Mouse (Mus musculus) macrophage (primary cell): ENCODE data around the gene Ms4a10. TPM values are rescaled to one million over a fixed set of nuclear protein-coding genes. Genes with fewer than 3 reads are reported as not detected.

Experiments
- H3K27ac ChIP-seq: fragments of 350-480 bp; formaldehyde crosslinking; 2 replicates; pipeline ENCODE4 v1.9.0; 2021
- H3K36me3 ChIP-seq: fragments of 350-480 bp; formaldehyde crosslinking; 2 replicates; pipeline ENCODE4 v1.9.0; 2021; ENCODE audit errors: inconsistent target
- H3K4me3 ChIP-seq: fragments of 350-480 bp; formaldehyde crosslinking; 2 replicates; pipeline ENCODE4 v1.9.0; 2021; ENCODE audit errors: inconsistent target
- H3K79me2 ChIP-seq: fragments of 350-480 bp; formaldehyde crosslinking; 2 replicates; pipeline ENCODE4 v1.9.0; 2021; ENCODE audit errors: inconsistent target
- WGBS: methylation state at CpG from one replicate; pipeline ENCODE4 v1.1.7; 2026; ENCODE audit warnings: inconsistent platforms; ENCODE audit not compliant: missing documents; 5-methylcytosine and 5-hydroxymethylcytosine counted together
- polyA plus RNA-seq: library from polyadenylated mRNA; stranded (reverse); fragments of 250-400 nt; gene quantifications from 3 replicates; pipeline ENCODE4 v1.2.4, GENCODE M21; 2018; ENCODE audit warnings: inconsistent platforms

The Ms4a10 gene
- polyA plus RNA-seq, 1 experiment from 2014 or later: not detected

DNA sequence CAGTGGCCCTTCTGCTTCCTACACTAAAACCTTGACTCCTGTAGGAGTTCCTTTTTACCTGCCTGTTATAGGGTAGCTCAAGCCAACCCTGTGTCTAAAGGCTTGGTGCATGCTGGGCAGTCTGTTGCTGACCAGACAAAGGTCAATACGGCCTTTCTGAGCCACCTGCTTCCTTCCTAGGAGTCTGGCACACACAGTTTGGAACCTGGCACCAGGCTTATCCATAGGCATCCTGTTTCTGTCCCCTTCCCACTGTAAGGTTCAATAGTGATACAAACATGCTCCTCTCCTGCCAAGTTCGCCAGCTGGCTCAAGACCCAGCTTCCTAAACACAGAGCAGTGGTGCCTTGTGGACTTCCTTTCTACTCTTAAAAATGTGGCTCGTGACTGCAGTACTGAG, 28.0 kb downstream of the Ms4a10 start:
- peak overlapping the region; percentile 57 for H3K27ac ChIP-seq
- H3K4me3 ChIP-seq: peak overlapping the region; percentile 81
- 54% methylated on average over 3 of the region's 3 CpGs for WGBS
- peaks cover 35% of the 10 kb centered on the region for H3K79me2 ChIP-seq
- H3K36me3 ChIP-seq: peaks cover 34% of the 10 kb centered on the region

DNA sequence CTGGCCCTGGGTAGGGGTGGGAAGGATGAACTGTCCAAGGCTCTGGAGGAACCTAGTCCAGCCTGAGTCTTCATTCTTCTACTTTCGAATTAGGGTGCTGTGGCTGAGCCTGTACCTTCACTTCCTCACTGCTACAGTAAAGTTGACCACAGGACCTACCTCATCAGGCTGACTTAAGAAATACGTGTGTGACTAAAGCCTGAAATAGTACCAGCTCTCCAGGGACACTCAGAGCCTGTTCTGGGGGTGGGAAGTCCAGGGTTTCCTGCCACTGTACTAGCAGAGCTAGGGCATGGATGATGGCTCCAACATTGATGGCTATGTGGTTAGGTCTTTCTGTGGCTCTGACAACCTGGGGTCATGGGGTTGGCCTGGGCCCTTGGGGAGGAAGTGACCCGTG, 30.5 kb downstream of the Ms4a10 start:
- no peak overlapping the region for H3K27ac ChIP-seq

DNA sequence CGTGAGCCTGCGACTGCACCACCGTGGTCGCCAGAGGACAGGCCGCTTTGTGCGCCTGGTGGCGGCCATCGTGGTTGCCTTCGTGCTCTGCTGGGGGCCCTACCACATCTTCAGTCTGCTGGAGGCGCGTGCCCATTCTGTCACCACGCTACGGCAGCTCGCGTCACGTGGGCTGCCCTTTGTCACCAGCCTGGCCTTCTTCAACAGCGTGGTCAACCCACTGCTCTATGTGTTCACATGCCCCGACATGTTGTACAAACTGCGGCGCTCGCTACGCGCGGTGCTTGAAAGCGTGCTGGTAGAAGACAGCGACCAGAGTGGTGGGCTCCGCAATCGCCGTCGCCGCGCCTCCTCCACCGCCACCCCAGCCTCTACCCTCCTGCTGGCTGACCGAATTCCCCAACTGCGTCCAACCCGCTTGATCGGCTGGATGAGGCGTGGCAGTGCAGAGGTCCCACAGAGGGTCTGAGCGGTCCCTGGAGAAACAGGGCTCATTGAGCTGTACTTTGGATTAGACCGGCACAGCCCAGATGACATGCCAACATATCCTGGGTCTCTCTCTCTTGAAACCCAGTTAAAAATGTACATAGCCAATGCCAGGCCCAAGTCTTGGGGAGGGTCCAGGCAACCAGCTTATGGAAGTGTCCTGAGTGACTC, 33.5 kb downstream of the Ms4a10 start:
- Histone ChIP-seq H3K36me3 (peaks cover 34% of the 10 kb centered on the region), H3K4me3 (no peak overlapping the region), H3K27ac (no peak overlapping the region), H3K79me2 (peaks cover 3% of the 10 kb centered on the region)
- WGBS: 68% methylated on average over 31 of the region's 40 CpGs

More for the DNA sequence above, 30.5 kb downstream of the Ms4a10 start:
- 8% methylated on average over 3 of the region's 3 CpGs for WGBS
- peaks cover 34% of the 10 kb centered on the region for H3K36me3 ChIP-seq
- H3K4me3 ChIP-seq: no peak overlapping the region
- peaks cover 34% of the 10 kb centered on the region for H3K79me2 ChIP-seq

GRCm38 (mm10) chr19:10940097-10940800, 34.2 kb downstream of the Ms4a10 start:
- WGBS: 31% methylated on average over 37 of the region's 37 CpGs
- no peak overlapping the region for H3K27ac ChIP-seq
- peaks cover 33% of the 10 kb centered on the region for H3K36me3 ChIP-seq
- no peaks in the 10 kb centered on the region for H3K79me2 ChIP-seq
- no peak overlapping the region for H3K4me3 ChIP-seq

GRCm38 (mm10) chr19:10938771-10939170, 35.7 kb downstream of the Ms4a10 start:
- Histone ChIP-seq H3K79me2 (no peaks in the 10 kb centered on the region), H3K36me3 (peaks cover 23% of the 10 kb centered on the region), H3K27ac (no peak overlapping the region), H3K4me3 (no peak overlapping the region)
- WGBS: 78% methylated on average over 3 of the region's 3 CpGs

GRCm38 (mm10) chr19:10937110-10937563, 37.3 kb downstream of the Ms4a10 start, which contains the start of gene Ptgdr2:
Gene Ptgdr2, plus strand, starts transcription at chr19:10937160.
- no peak within 1 kb of the TSS for H3K4me3 ChIP-seq
- peaks cover 7% of the 10 kb centered on the region; the same call in 1 of the 2 replicates for H3K36me3 ChIP-seq
- no peaks in the 10 kb centered on the region for H3K79me2 ChIP-seq
- WGBS: 39% methylated on average over 5 of the region's 5 CpGs
- H3K27ac ChIP-seq: no peak within 1 kb of the TSS

DNA sequence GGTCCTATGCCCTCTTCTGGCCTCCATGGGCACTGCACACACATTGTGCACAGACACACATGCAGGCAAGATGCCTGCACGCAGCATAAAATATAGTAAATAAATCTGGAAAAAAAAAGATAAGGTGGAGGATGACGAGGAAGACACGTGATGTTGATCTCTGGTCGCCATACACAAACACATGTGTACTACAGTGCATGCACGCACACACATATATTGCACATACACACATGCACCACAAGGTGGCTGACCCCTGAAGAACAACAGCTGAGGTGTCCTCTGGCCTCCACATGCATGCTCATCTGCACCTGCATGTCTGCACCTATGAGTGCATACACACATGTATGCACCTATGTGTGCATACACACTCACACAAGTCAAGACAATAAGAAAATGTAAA, 38.4 kb downstream of the Ms4a10 start:
- H3K36me3 ChIP-seq: no peaks in the 10 kb centered on the region
- no peaks in the 10 kb centered on the region for H3K79me2 ChIP-seq
- no peak overlapping the region for H3K27ac ChIP-seq
- no peak overlapping the region for H3K4me3 ChIP-seq
- 92% methylated on average over 5 of the region's 5 CpGs for WGBS

GRCm38 (mm10) chr19:10935029-10935428, 39.4 kb downstream of the Ms4a10 start:
- WGBS: 57% methylated on average over 5 of the region's 5 CpGs
- H3K79me2 ChIP-seq: no peaks in the 10 kb centered on the region
- H3K27ac ChIP-seq: no peak overlapping the region
- no peak overlapping the region for H3K4me3 ChIP-seq
- no peaks in the 10 kb centered on the region for H3K36me3 ChIP-seq

DNA sequence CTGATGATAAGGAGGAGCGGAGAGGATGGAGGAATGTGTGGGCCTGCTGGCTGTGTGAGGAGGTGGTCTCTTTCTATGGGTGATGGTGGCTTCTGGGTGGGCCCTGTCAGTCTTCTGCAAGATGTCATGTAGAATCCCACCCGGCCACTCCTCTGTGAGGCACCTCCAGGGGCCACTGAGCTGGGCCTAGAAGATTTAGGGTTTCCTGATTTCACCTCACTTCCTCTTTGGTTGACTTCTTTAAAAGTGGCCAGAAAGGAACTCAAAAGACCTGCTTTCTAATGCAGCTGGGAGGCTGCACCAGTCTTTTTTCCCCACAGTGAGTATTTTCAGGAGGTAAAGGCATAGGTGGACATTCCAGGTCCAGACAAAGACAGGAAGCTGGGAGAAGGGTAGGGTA, 43.8 kb downstream of the Ms4a10 start:
- Histone ChIP-seq H3K4me3 (no peak overlapping the region), H3K36me3 (no peaks in the 10 kb centered on the region), H3K27ac (no peak overlapping the region), H3K79me2 (no peaks in the 10 kb centered on the region)
- WGBS: 50% methylated on average over 2 of the region's 2 CpGs

DNA sequence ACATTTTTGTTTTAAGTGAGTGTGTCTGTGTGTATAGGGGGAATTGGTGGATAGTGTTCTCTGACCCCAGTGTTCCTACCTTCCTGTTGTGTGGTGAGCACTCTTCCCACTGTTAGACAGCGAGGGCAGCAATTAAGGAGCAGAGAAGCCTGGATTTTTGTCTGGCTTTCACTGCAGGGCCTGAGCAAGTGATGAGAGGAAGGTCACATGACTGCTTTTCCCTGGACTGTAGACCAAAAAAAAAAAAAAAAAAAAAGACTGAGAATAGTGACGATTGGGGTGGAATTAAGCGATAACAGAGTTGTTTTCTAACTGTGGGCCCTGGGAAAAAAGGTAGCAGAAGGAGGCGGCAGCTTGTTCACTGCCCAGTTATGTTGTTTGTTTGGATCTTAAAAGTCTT, 47.8 kb downstream of the Ms4a10 start:
- H3K27ac ChIP-seq: no peak overlapping the region
- no peak overlapping the region for H3K4me3 ChIP-seq
- H3K79me2 ChIP-seq: no peaks in the 10 kb centered on the region
- no peaks in the 10 kb centered on the region for H3K36me3 ChIP-seq
- 92% methylated on average over 4 of the region's 4 CpGs for WGBS

GRCm38 (mm10) chr19:10926123-10926621, 48.3 kb downstream of the Ms4a10 start:
- Histone ChIP-seq H3K79me2 (no peaks in the 10 kb centered on the region), H3K4me3 (no peak overlapping the region), H3K36me3 (no peaks in the 10 kb centered on the region), H3K27ac (no peak overlapping the region)
- WGBS: 80% methylated on average over 6 of the region's 6 CpGs

- WGBS: 89% methylated on average over 4 of the region's 4 CpGs
- Histone ChIP-seq H3K79me2 (no peaks in the 10 kb centered on the region), H3K36me3 (no peaks in the 10 kb centered on the region), H3K4me3 (no peak overlapping the region), H3K27ac (no peak overlapping the region)
Observed at GRCm38 (mm10) chr19:10924220-10924619, 50.2 kb downstream of the Ms4a10 start.

DNA sequence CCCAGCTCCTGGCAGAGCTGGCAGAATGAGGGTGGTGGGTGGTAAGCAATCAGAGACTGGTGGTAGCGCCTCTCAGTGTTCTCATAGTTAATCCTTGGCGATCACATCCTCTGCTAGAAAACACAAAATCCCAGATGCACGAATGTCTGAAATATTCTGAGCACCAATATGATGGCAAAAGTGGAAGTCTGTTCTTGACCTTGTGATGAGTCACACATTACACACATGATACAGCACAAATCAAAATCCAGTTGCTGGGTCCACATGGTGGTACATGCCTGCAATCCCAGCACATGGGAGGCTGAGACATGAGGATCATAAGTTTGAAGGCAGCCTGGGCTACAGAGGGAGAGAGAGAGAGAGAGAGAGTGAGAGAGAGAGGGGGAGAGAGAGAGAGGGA, 53.4 kb downstream of the Ms4a10 start:
- Histone ChIP-seq H3K36me3 (no peaks in the 10 kb centered on the region), H3K4me3 (no peak overlapping the region), H3K79me2 (no peaks in the 10 kb centered on the region), H3K27ac (no peak overlapping the region)
- 70% methylated on average over 3 of the region's 3 CpGs for WGBS

DNA sequence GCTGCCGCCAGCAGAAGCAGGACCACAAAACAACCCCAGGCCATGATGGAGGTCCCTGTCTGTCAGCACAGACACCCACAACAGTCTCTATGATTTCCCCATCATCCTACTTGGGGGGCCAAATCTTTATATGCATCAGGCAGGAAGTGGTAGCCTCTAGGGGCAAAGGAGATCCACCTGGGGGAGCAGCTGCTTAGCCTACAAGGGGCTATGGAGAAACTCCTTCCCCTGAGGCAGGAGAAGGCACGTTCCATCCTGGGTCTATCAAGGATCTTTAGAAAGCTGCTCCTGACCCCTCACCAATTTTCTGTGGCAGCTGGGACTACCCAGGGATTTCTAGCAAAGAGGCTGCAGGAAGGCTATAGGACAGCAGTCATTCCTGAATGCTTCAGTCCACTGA, 53.9 kb downstream of the Ms4a10 start, which contains the start of gene Zp1:
Zp1 (minus strand) TSS at position 101 of the 400 bp plus-strand sequence.
- Histone ChIP-seq H3K79me2 (no peaks in the 10 kb centered on the region), H3K27ac (no peak within 1 kb of the TSS), H3K36me3 (no peaks in the 10 kb centered on the region), H3K4me3 (no peak within 1 kb of the TSS)
- 92% methylated on average over 2 of the region's 2 CpGs for WGBS

- no peaks in the 10 kb centered on the region for H3K36me3 ChIP-seq
- H3K79me2 ChIP-seq: no peaks in the 10 kb centered on the region
- WGBS: 96% methylated on average over 10 of the region's 10 CpGs
- no peak overlapping the region for H3K27ac ChIP-seq
- no peak overlapping the region for H3K4me3 ChIP-seq
Observed at GRCm38 (mm10) chr19:10918321-10918991, 56.0 kb downstream of the Ms4a10 start.
